Mouse (Mus musculus) embryonic facial prominence, embryonic 12.5 days (tissue): ENCODE measurements around the gene Cyp46a1. TPM values are rescaled to one million over a fixed set of nuclear protein-coding genes. Genes with fewer than 3 reads are reported as not detected.
A peak's percentile ranks its signal among the peaks of the same experiment; 100 is the strongest.

Experiments used
- ATAC-seq: fragments of 200-750 bp; cut with Nextera tagmentation; 2 replicates; pipeline ENCODE4 v1.8.0; 2017; ENCODE audit not compliant: insufficient number of reproducible peaks, insufficient read depth, low FRiP score, low TSS enrichment
- H3K27ac ChIP-seq: fragments of 300-500 bp; sonication (generic); 2 replicates; pipeline ENCODE4 v1.5.1; 2016; ENCODE audit warnings: mild to moderate bottlenecking
- H3K27me3 ChIP-seq: fragments of 300-500 bp; sonication (generic); 2 replicates; pipeline ENCODE4 v1.6.1; 2016; ENCODE audit warnings: mild to moderate bottlenecking, moderate library complexity
- H3K36me3 ChIP-seq: fragments of 300-500 bp; sonication (generic); 2 replicates; pipeline ENCODE4 v1.6.1; 2016; ENCODE audit warnings: mild to moderate bottlenecking
- H3K4me1 ChIP-seq: fragments of 300-500 bp; sonication (generic); 2 replicates; pipeline ENCODE4 v1.6.1; 2016
- H3K4me2 ChIP-seq: fragments of 300-500 bp; sonication (generic); replicated peaks from 2 replicates; pipeline ENCODE4 v1.6.1; 2016; ENCODE audit warnings: mild to moderate bottlenecking, moderate library complexity
- H3K4me3 ChIP-seq: fragments of 300-500 bp; sonication (generic); 2 replicates; pipeline ENCODE4 v1.5.1; 2016; ENCODE audit warnings: mild to moderate bottlenecking
- H3K9ac ChIP-seq: fragments of 300-500 bp; sonication (generic); 2 replicates; pipeline ENCODE4 v1.6.1; 2016; ENCODE audit warnings: mild to moderate bottlenecking, moderate library complexity
- H3K9me3 ChIP-seq: fragments of 300-500 bp; sonication (generic); 2 replicates; pipeline ENCODE4 v1.6.1; 2016; ENCODE audit warnings: mild to moderate bottlenecking, moderate library complexity
- WGBS: fragments of 180-500 bp; shearing (Covaris S2); methylation state at CpG from one replicate; pipeline ENCODE4 v1.1.7; 2016; 5-methylcytosine and 5-hydroxymethylcytosine counted together
- polyA plus RNA-seq: library from polyadenylated mRNA; unstranded; fragments of >200 nt; fragmentation: Nextera tagmentation; extraction: Ambion mirVana; gene quantifications from 2 replicates; pipeline ENCODE4 v1.2.1, GENCODE M21; 2016

The Cyp46a1 gene
- polyA plus RNA-seq, 1 experiment from 2014 or later = 5.9 TPM

DNA sequence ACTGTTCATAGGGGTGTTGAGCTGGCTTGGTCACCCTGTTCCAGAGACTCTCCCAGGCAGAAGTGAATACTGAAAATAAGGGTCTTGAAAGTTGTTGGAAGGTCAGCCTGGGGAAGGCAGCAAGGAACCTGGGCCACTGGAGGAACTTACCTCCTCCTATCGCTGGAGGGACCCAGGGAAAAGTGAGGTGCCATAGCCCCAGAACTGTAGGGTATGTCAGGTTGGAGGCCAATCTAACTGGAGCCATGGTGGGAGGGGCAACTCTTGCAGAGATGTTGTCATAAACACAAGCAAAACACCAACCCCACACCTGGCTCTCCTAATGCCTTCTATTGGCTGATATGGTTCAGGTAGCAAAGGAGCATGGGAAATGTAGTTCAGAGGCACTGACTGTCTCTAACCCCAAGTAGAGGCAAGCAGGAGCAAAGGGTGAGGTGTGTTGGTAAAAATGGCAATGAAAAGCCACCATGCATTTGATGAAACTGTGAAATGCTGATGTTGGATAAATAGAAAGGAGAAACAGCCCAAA is 20.9 kb upstream of the Cyp46a1 start:
- Histone ChIP-seq H3K9ac (no peak overlapping the region), H3K4me2 (no peak overlapping the region), H3K27me3 (peaks cover 33% of the 10 kb centered on the region), H3K27ac (no peak overlapping the region), H3K9me3 (no peaks in the 10 kb centered on the region), H3K4me1 (peaks cover 7% of the 10 kb centered on the region; the same call in 1 of the 2 replicates), H3K36me3 (no peaks in the 10 kb centered on the region), H3K4me3 (no peak overlapping the region)
- WGBS = 82% methylated on average over 1 of the region's 1 CpGs
- no peak for ATAC-seq

DNA sequence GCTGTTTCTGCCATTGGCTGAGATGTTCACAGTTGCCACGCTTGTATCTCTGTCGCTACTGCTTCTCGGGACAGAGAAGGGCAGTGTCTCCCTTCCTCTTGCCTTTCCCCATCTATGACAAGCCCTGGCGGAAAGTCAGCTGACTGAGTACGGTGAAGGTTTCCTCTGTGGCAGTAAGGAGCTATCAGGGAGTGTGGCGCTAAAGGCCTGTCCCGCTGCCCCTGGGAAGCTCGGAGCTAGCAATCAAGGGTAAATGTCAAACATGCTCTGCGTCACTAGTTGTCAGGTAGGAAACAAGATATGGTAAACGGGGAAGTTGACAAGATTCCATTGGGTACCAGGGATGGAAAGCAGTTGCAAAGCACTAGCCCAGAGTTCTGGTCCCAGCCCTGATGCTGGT is 18.4 kb upstream of the Cyp46a1 start:
- ATAC-seq = no peak
- H3K27me3 ChIP-seq = peaks cover 58% of the 10 kb centered on the region
- H3K4me1 ChIP-seq = peaks cover 15% of the 10 kb centered on the region

DNA sequence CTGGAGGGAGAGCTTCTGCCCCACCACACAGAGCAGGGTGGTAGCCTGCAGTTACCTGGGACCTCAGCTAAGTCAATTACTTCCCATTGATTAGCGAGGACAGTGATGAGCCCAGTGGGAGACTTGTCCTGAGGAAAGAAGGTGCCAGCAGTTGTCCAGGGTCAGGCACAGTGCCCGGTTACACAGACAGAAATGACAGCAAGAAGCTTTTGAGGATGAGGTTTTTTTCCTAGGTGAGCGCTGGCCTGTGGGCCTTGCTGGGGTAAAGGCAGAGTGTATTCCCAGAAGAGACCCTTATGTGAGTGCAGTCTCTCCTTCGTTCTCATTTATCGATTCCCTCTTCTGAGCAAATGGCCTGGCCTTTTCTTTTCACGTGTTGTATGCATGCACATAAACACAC is 17.5 kb upstream of the Cyp46a1 start:
- WGBS = 23% methylated on average over 6 of the region's 6 CpGs
- Histone ChIP-seq H3K4me3 (no peak overlapping the region), H3K4me2 (no peak overlapping the region), H3K36me3 (no peaks in the 10 kb centered on the region), H3K9ac (no peak overlapping the region), H3K9me3 (no peaks in the 10 kb centered on the region), H3K27ac (no peak overlapping the region), H3K4me1 (peaks cover 16% of the 10 kb centered on the region), H3K27me3 (peaks cover 64% of the 10 kb centered on the region)
- no peak for ATAC-seq

More for the DNA sequence above, 18.4 kb upstream of the Cyp46a1 start:
- Histone ChIP-seq H3K9ac (no peak overlapping the region), H3K4me3 (no peak overlapping the region), H3K9me3 (no peaks in the 10 kb centered on the region), H3K27ac (no peak overlapping the region), H3K36me3 (no peaks in the 10 kb centered on the region), H3K4me2 (no peak overlapping the region)
- 30% methylated on average over 10 of the region's 10 CpGs for WGBS

DNA sequence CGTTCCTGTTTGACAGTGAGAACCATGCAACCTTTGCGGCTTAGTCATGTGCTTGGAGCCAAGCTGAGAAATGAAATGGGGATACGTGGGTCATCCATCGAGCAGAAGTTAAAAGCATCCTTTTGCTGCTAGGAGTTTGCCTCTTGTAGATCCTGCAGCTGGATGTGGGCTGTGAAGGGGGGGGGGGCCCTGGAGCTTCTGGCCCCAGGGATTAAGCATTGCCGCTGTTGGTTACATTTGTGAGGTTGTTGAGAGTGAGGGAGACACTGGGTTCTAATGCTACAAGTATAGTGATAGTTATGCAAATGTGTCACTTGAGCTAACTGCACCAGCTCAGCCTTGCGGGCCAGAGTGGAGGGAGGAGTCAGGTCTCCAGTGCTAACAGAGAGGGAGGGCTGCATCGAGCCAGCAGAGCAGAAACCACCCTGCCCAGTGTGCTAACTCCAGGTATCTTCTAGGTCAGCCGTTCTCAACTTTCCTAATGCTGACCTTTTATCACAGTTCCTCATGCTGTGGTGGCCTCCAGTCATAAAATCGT is 16.9 kb upstream of the Cyp46a1 start:
- H3K9me3 ChIP-seq = no peaks in the 10 kb centered on the region
- no peak overlapping the region for H3K4me2 ChIP-seq
- no peak overlapping the region for H3K4me3 ChIP-seq
- no peak overlapping the region for H3K9ac ChIP-seq
- peaks cover 16% of the 10 kb centered on the region for H3K4me1 ChIP-seq
- no peak overlapping the region for H3K27ac ChIP-seq
- peaks cover 64% of the 10 kb centered on the region for H3K27me3 ChIP-seq
- no peak for ATAC-seq
- WGBS = 3% methylated on average over 9 of the region's 9 CpGs
- H3K36me3 ChIP-seq = no peaks in the 10 kb centered on the region

DNA sequence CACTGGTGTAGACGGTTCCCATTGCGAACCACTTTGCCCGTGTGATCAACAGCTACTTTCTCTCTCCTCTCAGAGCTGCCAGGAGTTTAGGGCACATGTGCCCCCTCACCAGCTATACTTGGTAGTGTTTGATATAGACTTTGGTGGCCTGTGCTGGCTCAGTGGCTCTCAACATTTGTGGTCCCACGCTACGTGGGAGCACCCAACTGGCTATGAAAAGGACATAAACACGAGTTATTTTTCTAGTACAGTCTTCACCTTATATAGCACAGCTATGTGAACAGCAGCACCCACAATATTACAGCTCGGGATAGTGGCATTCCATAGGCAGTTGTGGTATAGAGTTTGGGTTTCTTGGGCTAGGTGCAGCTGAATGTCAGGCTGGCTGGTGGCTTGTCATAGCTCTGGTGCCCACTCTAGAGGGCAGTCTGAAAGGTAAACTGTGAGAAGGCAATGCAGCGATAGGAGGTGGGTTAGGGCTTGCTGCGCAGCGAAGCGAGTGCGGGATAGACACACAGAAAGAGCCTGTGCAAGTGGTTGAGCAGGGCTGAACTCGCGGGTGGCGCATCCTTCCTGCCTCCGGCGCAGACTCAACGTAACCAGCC is 16.3 kb upstream of the Cyp46a1 start:
- ATAC-seq = no peak
- peaks cover 64% of the 10 kb centered on the region for H3K27me3 ChIP-seq
- H3K4me2 ChIP-seq = peak overlapping the region; percentile 43
- no peaks in the 10 kb centered on the region for H3K36me3 ChIP-seq
- H3K9ac ChIP-seq = no peak overlapping the region
- H3K27ac ChIP-seq = no peak overlapping the region
- peak overlapping the region; percentile 10; the same call in 1 of the 2 replicates for H3K4me3 ChIP-seq
- no peaks in the 10 kb centered on the region for H3K9me3 ChIP-seq
- H3K4me1 ChIP-seq = peaks cover 16% of the 10 kb centered on the region
- WGBS = 11% methylated on average over 18 of the region's 18 CpGs

DNA sequence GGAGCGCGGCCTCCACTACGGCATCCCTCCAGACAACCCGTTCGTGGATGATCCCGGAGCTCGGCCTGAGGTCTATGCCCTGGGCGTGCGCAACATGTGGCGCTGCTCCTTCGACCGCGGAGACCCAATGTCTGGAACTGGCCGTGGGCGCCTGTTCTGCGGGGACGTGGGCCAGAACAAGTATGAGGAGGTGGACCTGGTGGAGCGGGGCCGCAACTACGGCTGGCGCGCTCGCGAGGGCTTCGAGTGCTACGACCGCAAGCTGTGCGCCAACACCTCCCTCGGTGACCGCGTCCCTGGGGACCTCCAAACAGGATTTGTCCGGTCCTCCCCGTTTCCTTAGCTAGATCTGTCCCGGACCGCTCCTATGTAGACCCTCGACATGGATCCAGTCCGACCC is 15.7 kb upstream of the Cyp46a1 start:
- peaks cover 64% of the 10 kb centered on the region for H3K27me3 ChIP-seq
- no peak overlapping the region; the same call in 1 of the 2 replicates for H3K9ac ChIP-seq
- peaks cover 16% of the 10 kb centered on the region for H3K4me1 ChIP-seq

DNA sequence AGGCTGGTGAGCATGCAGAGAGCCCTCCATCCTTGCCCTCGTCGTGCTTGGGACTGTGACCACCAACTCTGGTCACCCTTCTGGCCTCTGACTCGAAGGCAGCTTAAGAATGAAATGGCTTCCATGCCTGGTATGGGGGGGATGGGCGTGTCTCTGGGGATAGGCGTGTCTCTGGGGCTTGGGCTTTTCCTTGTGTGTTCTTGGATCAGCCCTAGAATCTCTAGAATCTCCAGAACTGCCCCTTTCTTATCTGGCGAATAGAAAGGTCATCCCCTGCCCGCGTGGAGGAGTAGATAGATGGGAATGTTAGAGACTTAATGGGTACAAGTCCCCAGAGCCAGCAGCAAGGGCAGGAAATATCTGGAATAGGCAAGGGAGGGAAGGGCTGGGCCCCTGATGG is 14.1 kb upstream of the Cyp46a1 start:
- peaks cover 60% of the 10 kb centered on the region for H3K27me3 ChIP-seq
- ATAC-seq = no peak

More for the DNA sequence above, 15.7 kb upstream of the Cyp46a1 start:
- Histone ChIP-seq H3K36me3 (no peaks in the 10 kb centered on the region), H3K27ac (no peak overlapping the region), H3K9me3 (no peaks in the 10 kb centered on the region), H3K4me3 (peak overlapping the region; percentile 10; the same call in 1 of the 2 replicates), H3K4me2 (peak overlapping the region; percentile 43)
- ATAC-seq = no peak
- 6% methylated on average over 37 of the region's 37 CpGs for WGBS

DNA sequence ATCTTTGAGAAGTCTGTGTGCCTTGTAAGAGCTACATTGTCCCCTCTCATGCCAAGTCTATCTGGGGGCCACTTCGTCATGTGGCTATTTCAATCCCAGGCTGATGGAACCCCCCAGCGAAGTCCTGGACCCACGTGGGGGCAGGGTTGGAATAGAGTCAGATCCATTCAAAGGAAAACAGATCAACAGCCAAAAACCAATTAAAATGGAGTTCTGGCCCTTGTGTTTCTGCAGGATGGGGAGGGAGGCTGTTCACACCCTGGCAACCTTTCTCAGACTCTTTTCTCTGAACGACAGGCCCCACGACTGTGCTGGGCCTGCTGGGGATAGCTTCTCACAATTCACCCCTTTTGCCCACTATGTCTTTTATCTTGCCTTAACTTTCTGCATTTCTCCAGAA is 7.8 kb upstream of the Cyp46a1 start:
- 57% methylated on average over 5 of the region's 5 CpGs for WGBS
- H3K27me3 ChIP-seq = peaks cover 56% of the 10 kb centered on the region

More for the DNA sequence above, 14.1 kb upstream of the Cyp46a1 start:
- Histone ChIP-seq H3K9ac (no peak overlapping the region), H3K36me3 (no peaks in the 10 kb centered on the region), H3K4me2 (no peak overlapping the region), H3K9me3 (no peaks in the 10 kb centered on the region), H3K27ac (no peak overlapping the region), H3K4me1 (peaks cover 16% of the 10 kb centered on the region), H3K4me3 (no peak overlapping the region)
- WGBS = 8% methylated on average over 8 of the region's 8 CpGs

DNA sequence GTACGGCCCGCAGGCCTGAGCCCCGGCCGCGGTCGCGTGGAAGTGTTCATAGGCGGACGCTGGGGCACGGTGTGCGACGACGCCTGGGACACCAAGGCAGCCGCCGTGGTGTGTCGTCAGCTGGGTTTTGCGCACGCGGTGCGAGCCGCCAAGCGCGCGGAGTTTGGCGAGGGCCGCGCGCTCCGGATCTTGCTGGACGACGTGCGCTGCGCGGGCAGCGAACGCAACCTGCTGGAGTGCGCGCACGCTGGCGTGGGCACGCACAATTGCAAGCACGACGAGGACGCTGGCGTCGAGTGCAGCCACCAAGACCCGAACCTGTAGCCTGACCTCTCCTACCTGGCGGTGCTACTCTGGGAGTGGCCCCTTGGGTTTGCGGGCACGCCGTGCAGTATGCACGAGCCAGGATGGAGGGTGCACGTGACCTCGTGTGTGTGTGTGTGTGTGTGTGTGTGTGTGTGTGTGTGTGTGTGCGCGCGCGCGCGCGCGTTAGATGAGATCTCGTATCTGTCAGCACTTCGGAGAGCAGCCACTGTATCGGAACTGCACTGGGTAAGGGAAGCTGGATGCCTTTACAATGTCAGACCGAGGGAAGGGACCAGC is 6.2 kb upstream of the Cyp46a1 start:
- WGBS = 1% methylated on average over 66 of the region's 66 CpGs
- H3K9ac ChIP-seq = peak overlapping the region; percentile 48
- H3K4me2 ChIP-seq = peak overlapping the region; percentile 78
- peak overlapping the region; percentile 44 for H3K4me3 ChIP-seq
- ATAC-seq = no peak
- H3K27me3 ChIP-seq = peaks cover 54% of the 10 kb centered on the region
- H3K4me1 ChIP-seq = peaks cover 11% of the 10 kb centered on the region; the same call in 1 of the 2 replicates
- no peak overlapping the region for H3K27ac ChIP-seq
- H3K9me3 ChIP-seq = no peaks in the 10 kb centered on the region
- no peaks in the 10 kb centered on the region for H3K36me3 ChIP-seq

More for the DNA sequence above, 7.8 kb upstream of the Cyp46a1 start:
- Histone ChIP-seq H3K4me2 (no peak overlapping the region), H3K4me3 (no peak overlapping the region), H3K9ac (no peak overlapping the region), H3K9me3 (no peaks in the 10 kb centered on the region), H3K4me1 (peaks cover 11% of the 10 kb centered on the region; the same call in 1 of the 2 replicates), H3K27ac (no peak overlapping the region), H3K36me3 (no peaks in the 10 kb centered on the region)
- ATAC-seq = no peak

DNA sequence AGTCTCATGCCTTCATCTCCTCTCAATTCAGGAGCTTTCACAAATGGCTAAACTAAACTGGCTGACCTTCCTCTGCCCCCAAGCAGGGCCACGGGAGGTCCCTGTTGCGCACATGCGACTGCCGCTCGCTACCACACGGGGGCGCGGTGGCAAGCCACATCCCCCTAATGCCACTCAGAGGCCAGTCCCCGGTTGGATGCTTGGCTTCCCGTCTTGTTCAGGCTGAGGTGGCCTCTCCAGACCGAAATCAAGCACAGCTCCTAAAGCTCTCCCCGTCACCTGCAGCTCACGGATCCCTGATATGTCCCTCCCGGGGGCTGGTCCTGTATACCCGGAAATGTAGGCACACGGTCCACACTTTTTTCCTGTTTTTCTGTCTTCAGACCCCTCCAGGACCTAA is 1.1 kb upstream of the Cyp46a1 start:
- Histone ChIP-seq H3K27ac (no peak overlapping the region), H3K9ac (no peak overlapping the region), H3K36me3 (no peaks in the 10 kb centered on the region), H3K4me2 (peak overlapping the region; percentile 100), H3K27me3 (peaks cover 50% of the 10 kb centered on the region), H3K4me1 (peaks cover 15% of the 10 kb centered on the region), H3K4me3 (peak overlapping the region; percentile 67), H3K9me3 (no peaks in the 10 kb centered on the region)
- peak; percentile 29; the same call in 1 of the 2 replicates for ATAC-seq
- under 1% methylated on average over 16 of the region's 16 CpGs for WGBS

DNA sequence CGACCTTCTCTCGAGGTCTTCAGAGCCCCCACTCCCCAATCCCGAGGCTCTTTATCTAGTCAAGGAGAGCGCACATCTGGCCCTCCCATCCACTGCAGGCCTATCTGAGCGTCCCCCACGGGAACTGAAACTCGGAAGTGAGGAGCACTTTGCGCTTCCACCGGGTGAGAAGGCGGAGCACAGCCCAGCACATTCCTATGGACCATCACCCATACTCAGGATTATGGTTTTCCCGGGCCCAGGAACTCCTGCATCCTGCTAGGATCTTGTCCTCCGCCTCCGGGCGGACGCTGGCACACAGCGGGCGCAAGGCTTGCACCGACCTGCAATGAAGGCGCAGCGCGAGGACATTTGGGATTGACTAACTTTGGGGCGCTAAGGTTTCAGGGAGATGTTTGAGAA is 699 bp upstream of the Cyp46a1 start:
- 2% methylated on average over 22 of the region's 22 CpGs for WGBS
- H3K9ac ChIP-seq = no peak overlapping the region
- no peaks in the 10 kb centered on the region for H3K36me3 ChIP-seq
- ATAC-seq = peak; percentile 3
- H3K27ac ChIP-seq = 0 out of 2 replicates have a peak overlapping the region, but pooled peaks have one; percentile 36
- H3K27me3 ChIP-seq = peaks cover 45% of the 10 kb centered on the region
- peaks cover 11% of the 10 kb centered on the region for H3K4me1 ChIP-seq
- H3K4me3 ChIP-seq = peak overlapping the region; percentile 67
- H3K9me3 ChIP-seq = no peaks in the 10 kb centered on the region
- H3K4me2 ChIP-seq = peak overlapping the region; percentile 100
